8 mouse cellular contexts compared by ENCODE assay signal in genomic region chr11:16591471-16591921, GRCm38 (mm10).
DNase-seq lines count a peak whose midpoint lies in the region; ATAC-seq and TF ChIP-seq lines count a peak whose summit lies in the region.

No protein-coding gene starts in this region.

- H3K27ac ChIP-seq in forebrain, embryonic 16.5 days (ENCODE audit: low read length), result peak overlapping the region; percentile 48
- no peak overlapping the region for H3K27ac ChIP-seq in liver, embryonic 14.5 days
- peak overlapping the region; percentile 44; the same call in 1 of the 2 replicates for H3K27ac ChIP-seq in olfactory bulb, adult 2 months (ENCODE audit: insufficient read depth, low read depth, low read length)

- H3K27me3 ChIP-seq in forebrain, embryonic 16.5 days (replicated peaks; ENCODE audit: control insufficient read depth, insufficient read depth, low read length), result no peaks in the 10 kb centered on the region
- no peaks in the 10 kb centered on the region for H3K27me3 ChIP-seq in liver, embryonic 14.5 days (ENCODE audit: control insufficient read depth, insufficient read depth, low read length)

- H3K4me1 ChIP-seq in forebrain, embryonic 16.5 days (replicated peaks; ENCODE audit: control insufficient read depth, insufficient read depth, low read length), result peaks cover 8% of the 10 kb centered on the region
- H3K4me1 ChIP-seq in liver, embryonic 14.5 days (replicated peaks; ENCODE audit: control insufficient read depth in 2 of 2, insufficient read depth in 2 of 2, low read length in 1 of 2), result no peaks in the 10 kb centered on the region
- peaks cover 6% of the 10 kb centered on the region for H3K4me1 ChIP-seq in olfactory bulb, adult 2 months (ENCODE audit: control insufficient read depth, insufficient read depth, low read length)

- 2% methylated on average over 7 of the region's 7 CpGs for WGBS in forebrain, embryonic 16.5 days
- WGBS in liver, embryonic 14.5 days (ENCODE audit: insufficient replicate concordance), result 20% methylated on average over 7 of the region's 7 CpGs
- 12% methylated on average over 7 of the region's 7 CpGs for WGBS in olfactory bulb, adult 2 months

- TF ChIP-seq POLR2A in olfactory bulb, adult 2 months (IDR thresholded peaks at IDR 0.05; ENCODE audit: insufficient read depth, low read depth, low read length), result no peak

- no peaks in the 10 kb centered on the region for H3K9me3 ChIP-seq in forebrain, embryonic 16.5 days (ENCODE audit: control insufficient read depth, low read length)
- no peaks in the 10 kb centered on the region for H3K9me3 ChIP-seq in liver, embryonic 14.5 days (ENCODE audit: control insufficient read depth, low read length)

- H3K36me3 ChIP-seq in forebrain, embryonic 16.5 days (ENCODE audit: control insufficient read depth, insufficient read depth), result no peaks in the 10 kb centered on the region
- H3K36me3 ChIP-seq in liver, embryonic 14.5 days (replicated peaks; ENCODE audit: control insufficient read depth, insufficient read depth, low read depth), result no peaks in the 10 kb centered on the region

- intact Hi-C loops in heart, postnatal 14 days (cut with DNase I), result no loop called here

- DNase-seq in 3T3-L1 (ENCODE audit: low read depth, low spot score), result peak; percentile 94
- DNase-seq in cerebellum, adult 18-20 months, result peak; percentile 12 to 16
- peak; percentile 58 to 64 for DNase-seq in heart, postnatal 14 days
- DNase-seq in layer of hippocampus, adult 11-12 months (ENCODE audit: low spot score), result peak; percentile 48
- DNase-seq in liver, embryonic 14.5 days (ENCODE audit: low read depth in 3 of 3, low spot score in 3 of 3), result no peak
- DNase-seq in urinary bladder, postnatal 36 days (ENCODE audit: low spot score in 2 of 2), result peak; percentile 52 to 65

- no peak overlapping the region for H3K4me2 ChIP-seq in forebrain, embryonic 16.5 days (ENCODE audit: low read length)
- H3K4me2 ChIP-seq in liver, embryonic 14.5 days (ENCODE audit: low read depth), result no peak overlapping the region

- TF ChIP-seq EP300 in liver, embryonic 14.5 days (IDR thresholded peaks at IDR 0.05; ENCODE audit: low read depth), result no peak

- no peak overlapping the region for H3K4me3 ChIP-seq in forebrain, embryonic 16.5 days (replicated peaks; ENCODE audit: low read length)
- H3K4me3 ChIP-seq in liver, embryonic 14.5 days (ENCODE audit: insufficient read depth in 1 of 2, low read depth in 2 of 2, low read length in 2 of 2), result no peak overlapping the region
- no peak overlapping the region for H3K4me3 ChIP-seq in olfactory bulb, adult 2 months (ENCODE audit: insufficient read depth, low read depth, low read length)

- ATAC-seq in forebrain, embryonic 16.5 days, result peak; percentile 98
- ATAC-seq in liver, embryonic 14.5 days (ENCODE audit: insufficient read depth), result peak; percentile 55

- no peak overlapping the region for H3K9ac ChIP-seq in forebrain, embryonic 16.5 days (replicated peaks; ENCODE audit: low read depth, low read length)
- H3K9ac ChIP-seq in liver, embryonic 14.5 days (replicated peaks), result no peak overlapping the region

- TF ChIP-seq CTCF in liver, embryonic 14.5 days (IDR thresholded peaks at IDR 0.05; ENCODE audit: low read depth), result no peak
- TF ChIP-seq CTCF in olfactory bulb, adult 2 months (IDR thresholded peaks at IDR 0.05; ENCODE audit: insufficient read depth, low read depth, low read length), result no peak

Comparison
In these comparisons a context has a peak if more than half of its experiments do, and no peak if none do; other contexts are left out.
1. DNase-seq: peak in 3T3-L1 (single experiment), cerebellum, adult 18-20 months (2 of 2), heart, postnatal 14 days (2 of 2), layer of hippocampus, adult 11-12 months (single experiment) and urinary bladder, postnatal 36 days (2 of 2); none in liver, embryonic 14.5 days (0 of 3).